Mouse (Mus musculus): Measurements from ENCODE around the gene Pold2. TPM values are rescaled to one million over a fixed set of nuclear protein-coding genes. Genes with fewer than 3 reads are reported as not detected.

Pold2 gene
- polyA plus RNA-seq, 1 experiment from 2014 or later, result 27.0 TPM

DNA sequence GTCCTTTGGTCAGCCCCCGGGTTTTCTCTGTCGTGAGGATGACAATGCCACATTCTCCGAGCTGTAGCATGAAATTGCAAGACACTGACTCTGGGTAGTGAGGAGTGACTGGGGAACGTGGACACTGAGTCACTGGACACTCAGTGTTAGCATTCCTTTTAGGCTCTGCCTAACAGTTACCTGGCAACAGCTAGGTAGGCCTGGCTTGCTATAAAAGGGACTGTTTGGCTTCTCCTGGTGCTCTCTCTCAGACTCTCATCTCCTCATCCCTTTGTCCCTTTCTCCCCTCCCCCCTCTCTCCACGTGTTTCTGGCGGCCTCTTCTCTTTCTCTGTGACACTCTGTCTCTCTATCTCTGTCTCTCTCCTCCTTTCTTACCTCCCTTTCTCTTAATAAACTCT, 24.3 kb upstream of the Pold2 start:
- no peak overlapping the region for H3K9ac ChIP-seq (replicated peaks)
- no peak overlapping the region for H3K4me2 ChIP-seq (ENCODE audit: low read depth, low read length)
- no peak for DNase-seq
- peaks cover 40% of the 10 kb centered on the region for H3K27me3 ChIP-seq (ENCODE audit: insufficient read depth, low read length)
- H3K27ac ChIP-seq (ENCODE audit: low read depth), result no peak overlapping the region
- ATAC-seq, result no peak
- H3K4me1 ChIP-seq (ENCODE audit: insufficient read depth), result no peaks in the 10 kb centered on the region; the same call in 1 of the 2 replicates
- 0 out of 2 replicates have a peak, but pooled peaks cover 3% of the 10 kb centered on the region for H3K36me3 ChIP-seq (replicated peaks; ENCODE audit: insufficient read depth, low read length)
- no peak for TF ChIP-seq CTCF (IDR thresholded peaks at IDR 0.05; ENCODE audit: low read depth)
- no peak for TF ChIP-seq EP300 (IDR thresholded peaks at IDR 0.05; ENCODE audit: low read depth)
- no peaks in the 10 kb centered on the region for H3K9me3 ChIP-seq (ENCODE audit: low read length)
- no peak overlapping the region for H3K4me3 ChIP-seq (ENCODE audit: low read depth, low read length)
- WGBS (ENCODE audit: insufficient replicate concordance), result 23% methylated on average over 6 of the region's 6 CpGs

DNA sequence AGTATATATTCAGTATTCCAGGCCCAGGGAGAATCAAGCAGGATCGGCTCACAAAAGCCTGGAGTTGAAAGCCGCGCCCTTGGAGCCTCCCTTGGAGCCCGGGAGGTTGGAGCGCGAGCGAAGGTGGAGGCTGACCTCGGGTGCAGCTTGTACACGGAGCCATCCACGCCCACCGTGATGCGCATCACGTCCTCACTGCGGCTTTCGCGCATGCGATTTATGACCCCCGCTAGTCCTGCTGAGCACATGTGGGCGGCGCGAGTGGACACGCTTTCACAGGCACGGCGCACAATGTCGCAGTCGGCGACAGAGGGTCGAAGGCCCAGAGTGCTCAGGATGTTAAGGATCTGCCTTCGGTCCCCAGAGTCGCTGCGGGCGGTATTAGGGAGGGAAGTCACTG, 23.9 kb upstream of the Pold2 start:
- DNase-seq (no peak), ATAC-seq (peak; percentile 25; the same call in 1 of the 2 replicates)
- peaks cover 44% of the 10 kb centered on the region for H3K27me3 ChIP-seq (ENCODE audit: insufficient read depth, low read length)
- H3K4me2 ChIP-seq (ENCODE audit: low read depth, low read length), result peak overlapping the region; percentile 44
- no peak overlapping the region for H3K9ac ChIP-seq (replicated peaks)
- 10% methylated on average over 32 of the region's 32 CpGs for WGBS (ENCODE audit: insufficient replicate concordance)
- no peak for TF ChIP-seq EP300 (IDR thresholded peaks at IDR 0.05; ENCODE audit: low read depth)
- no peak for TF ChIP-seq CTCF (IDR thresholded peaks at IDR 0.05; ENCODE audit: low read depth)
- no peak overlapping the region for H3K4me3 ChIP-seq (ENCODE audit: low read depth, low read length)
- H3K36me3 ChIP-seq (replicated peaks; ENCODE audit: insufficient read depth, low read length), result 0 out of 2 replicates have a peak, but pooled peaks cover 3% of the 10 kb centered on the region
- no peaks in the 10 kb centered on the region for H3K9me3 ChIP-seq (ENCODE audit: low read length)
- H3K27ac ChIP-seq (ENCODE audit: low read depth), result no peak overlapping the region
- H3K4me1 ChIP-seq (ENCODE audit: insufficient read depth), result peaks cover 4% of the 10 kb centered on the region; the same call in 1 of the 2 replicates

DNA sequence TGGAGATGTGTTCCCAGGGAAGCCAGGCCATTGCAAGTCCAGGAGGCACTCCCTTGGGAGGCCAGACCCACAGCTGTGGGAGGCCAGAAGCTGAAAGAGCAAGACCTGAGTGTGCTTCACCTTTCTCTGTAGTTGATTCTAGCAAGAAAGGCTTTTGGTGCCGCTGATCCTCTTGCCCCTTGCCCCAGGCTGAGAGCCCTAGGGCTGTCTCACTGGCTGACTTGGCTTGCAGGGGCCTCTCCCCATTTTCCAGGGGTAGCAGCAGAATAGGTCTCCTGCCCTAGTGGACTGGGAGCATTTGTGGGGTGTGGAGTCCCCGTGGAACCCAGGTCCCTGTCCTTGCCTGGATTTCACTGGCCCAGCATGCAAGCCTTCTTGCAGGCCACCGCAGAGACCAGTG, 23.2 kb upstream of the Pold2 start:
- Histone ChIP-seq H3K4me3 (ENCODE audit: low read depth, low read length) (no peak overlapping the region), H3K27ac (ENCODE audit: low read depth) (no peak overlapping the region), H3K9me3 (ENCODE audit: low read length) (no peaks in the 10 kb centered on the region), H3K36me3 (replicated peaks; ENCODE audit: insufficient read depth, low read length) (0 out of 2 replicates have a peak, but pooled peaks cover 3% of the 10 kb centered on the region), H3K9ac (replicated peaks) (no peak overlapping the region), H3K4me2 (ENCODE audit: low read depth, low read length) (no peak overlapping the region), H3K4me1 (ENCODE audit: insufficient read depth) (peaks cover 4% of the 10 kb centered on the region; the same call in 1 of the 2 replicates), H3K27me3 (ENCODE audit: insufficient read depth, low read length) (peaks cover 46% of the 10 kb centered on the region)
- ATAC-seq, result no peak
- TF ChIP-seq EP300 (IDR thresholded peaks at IDR 0.05; ENCODE audit: low read depth) (no peak), CTCF (IDR thresholded peaks at IDR 0.05; ENCODE audit: low read depth) (no peak)
- 31% methylated on average over 3 of the region's 3 CpGs for WGBS (ENCODE audit: insufficient replicate concordance)
- DNase-seq, result no peak

DNA sequence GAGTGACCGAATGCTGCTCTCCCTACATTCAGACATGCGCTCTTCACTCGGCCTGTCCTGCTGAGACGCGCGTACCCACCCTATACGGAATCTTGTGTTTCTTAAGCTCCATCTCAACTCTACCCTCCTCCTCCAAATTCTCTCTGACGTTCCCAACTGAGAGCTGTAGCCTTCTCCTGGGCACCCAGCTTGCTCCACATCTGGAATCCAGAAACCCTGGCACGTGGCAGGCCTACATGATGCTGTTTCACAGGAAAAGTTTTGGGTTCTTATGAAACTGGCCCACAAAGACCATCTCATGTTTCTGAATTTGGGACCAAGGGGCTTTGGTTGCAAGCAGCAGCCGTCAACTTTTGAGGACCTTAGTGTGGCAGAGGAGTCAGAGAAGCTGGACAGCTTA, 21.2 kb upstream of the Pold2 start:
- no peaks in the 10 kb centered on the region for H3K36me3 ChIP-seq (replicated peaks; ENCODE audit: insufficient read depth, low read length)
- no peak overlapping the region for H3K9ac ChIP-seq (replicated peaks)
- H3K4me1 ChIP-seq (ENCODE audit: insufficient read depth), result peaks cover 4% of the 10 kb centered on the region; the same call in 1 of the 2 replicates
- no peak for DNase-seq
- whole genome bisulfite sequencing (ENCODE audit: insufficient replicate concordance), result 84% methylated on average over 10 of the region's 10 CpGs
- H3K27ac ChIP-seq (ENCODE audit: low read depth), result no peak overlapping the region
- H3K4me3 ChIP-seq (ENCODE audit: low read depth, low read length), result no peak overlapping the region
- H3K9me3 ChIP-seq (ENCODE audit: low read length), result no peaks in the 10 kb centered on the region
- ATAC-seq, result no peak
- TF ChIP-seq CTCF (IDR thresholded peaks at IDR 0.05; ENCODE audit: low read depth), result no peak
- no peak overlapping the region for H3K4me2 ChIP-seq (ENCODE audit: low read depth, low read length)
- H3K27me3 ChIP-seq (ENCODE audit: insufficient read depth, low read length), result peaks cover 46% of the 10 kb centered on the region

DNA sequence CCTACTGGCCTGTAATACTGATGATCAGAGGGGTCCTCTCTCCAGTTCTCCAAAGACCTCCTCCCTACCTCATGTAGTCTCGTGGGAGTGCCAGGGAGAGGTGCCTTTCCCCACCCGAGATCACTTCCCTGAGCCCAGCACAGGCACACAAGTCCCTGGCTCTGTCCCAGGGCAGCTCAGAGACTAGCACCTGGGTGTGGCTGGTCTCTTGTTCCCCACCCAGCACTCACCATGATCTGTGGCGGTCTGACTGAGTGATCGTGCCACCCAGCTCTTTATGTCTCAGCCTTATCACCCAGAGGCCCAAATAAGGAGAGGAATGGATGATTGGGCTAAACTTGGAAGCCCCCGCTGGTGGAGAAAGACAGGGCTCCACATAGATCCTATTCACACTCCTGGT, 20.4 kb upstream of the Pold2 start, which contains the start of gene Myl7:
Gene Myl7, minus strand, starts transcription at position 252 of the 400 bp plus-strand sequence.
- ATAC-seq, result no peak
- DNase-seq, result no peak
- no peak within 1 kb of the TSS for H3K4me2 ChIP-seq (ENCODE audit: low read depth, low read length)
- H3K4me3 ChIP-seq (ENCODE audit: low read depth, low read length), result no peak within 1 kb of the TSS
- TF ChIP-seq EP300 (IDR thresholded peaks at IDR 0.05; ENCODE audit: low read depth) (no peak), CTCF (IDR thresholded peaks at IDR 0.05; ENCODE audit: low read depth) (no peak)
- H3K27me3 ChIP-seq (ENCODE audit: insufficient read depth, low read length), result peaks cover 46% of the 10 kb centered on the region
- no peak within 1 kb of the TSS for H3K27ac ChIP-seq (ENCODE audit: low read depth)
- H3K9ac ChIP-seq (replicated peaks), result no peak within 1 kb of the TSS
- H3K36me3 ChIP-seq (replicated peaks; ENCODE audit: insufficient read depth, low read length), result no peaks in the 10 kb centered on the region
- WGBS (ENCODE audit: insufficient replicate concordance), result 48% methylated on average over 5 of the region's 5 CpGs
- no peaks in the 10 kb centered on the region for H3K9me3 ChIP-seq (ENCODE audit: low read length)
- H3K4me1 ChIP-seq (ENCODE audit: insufficient read depth), result peaks cover 4% of the 10 kb centered on the region; the same call in 1 of the 2 replicates

DNA sequence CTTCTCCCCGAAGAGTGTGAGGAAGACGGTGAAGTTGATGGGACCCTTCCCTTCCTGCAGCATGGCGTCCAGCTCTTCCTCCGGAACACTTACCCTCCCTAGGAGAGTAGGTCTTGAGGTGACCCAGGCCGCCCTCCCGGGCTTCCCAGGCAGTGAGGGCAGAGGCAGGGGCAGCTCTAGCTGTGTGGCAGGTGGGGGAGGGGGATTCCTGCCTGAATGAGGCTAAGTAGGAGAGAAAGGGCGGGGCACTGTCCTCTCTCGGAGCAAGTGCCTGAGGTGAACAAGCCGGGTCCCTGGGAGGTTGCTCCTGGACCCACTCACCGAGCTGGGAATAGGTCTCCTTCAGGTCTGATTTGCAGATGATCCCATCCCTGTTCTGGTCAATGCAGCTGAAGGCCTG, 19.7 kb upstream of the Pold2 start:
- Histone ChIP-seq H3K27ac (ENCODE audit: low read depth) (no peak overlapping the region), H3K9ac (replicated peaks) (no peak overlapping the region), H3K9me3 (ENCODE audit: low read length) (no peaks in the 10 kb centered on the region), H3K4me3 (ENCODE audit: low read depth, low read length) (no peak overlapping the region), H3K4me1 (ENCODE audit: insufficient read depth) (peaks cover 4% of the 10 kb centered on the region; the same call in 1 of the 2 replicates), H3K36me3 (replicated peaks; ENCODE audit: insufficient read depth, low read length) (no peaks in the 10 kb centered on the region), H3K27me3 (ENCODE audit: insufficient read depth, low read length) (peaks cover 42% of the 10 kb centered on the region), H3K4me2 (ENCODE audit: low read depth, low read length) (no peak overlapping the region)
- no peak for DNase-seq
- no peak for ATAC-seq
- WGBS (ENCODE audit: insufficient replicate concordance), result 19% methylated on average over 10 of the region's 10 CpGs
- TF ChIP-seq CTCF (IDR thresholded peaks at IDR 0.05; ENCODE audit: low read depth), result no peak
- TF ChIP-seq EP300 (IDR thresholded peaks at IDR 0.05; ENCODE audit: low read depth), result no peak
